Mouse (Mus musculus) neural tube, embryonic 14.5 days (tissue): Measurements from ENCODE around the gene Smg6. TPM values are rescaled to one million over a fixed set of nuclear protein-coding genes. Genes with fewer than 3 reads are reported as not detected.

ENCODE experiments used
- ATAC-seq: fragments of 200-750 bp; cut with Nextera tagmentation; 2 replicates; pipeline ENCODE4 v1.8.0; 2017; ENCODE audit warnings: low read depth, mild to moderate bottlenecking, moderate TSS enrichment, moderate library complexity
- H3K27ac ChIP-seq: fragments of 300-500 bp; sonication (generic); 2 replicates; pipeline ENCODE4 v1.5.1; 2014; ENCODE audit warnings: low read depth, mild to moderate bottlenecking, control low read depth, low read length, moderate library complexity, mixed read lengths
- H3K27me3 ChIP-seq: fragments of 300-500 bp; sonication (generic); 2 replicates; pipeline ENCODE4 v1.6.1; 2014; ENCODE audit warnings: low read length; ENCODE audit not compliant: control insufficient read depth, insufficient read depth
- H3K36me3 ChIP-seq: fragments of 300-500 bp; sonication (generic); 2 replicates; pipeline ENCODE4 v1.6.1; 2014; ENCODE audit warnings: low read length, mixed read lengths; ENCODE audit not compliant: control insufficient read depth, insufficient read depth
- H3K4me1 ChIP-seq: fragments of 300-500 bp; sonication (generic); 2 replicates; pipeline ENCODE4 v1.6.1; 2014; ENCODE audit warnings: low read length; ENCODE audit not compliant: control insufficient read depth, insufficient read depth
- H3K4me2 ChIP-seq: fragments of 300-500 bp; sonication (generic); 2 replicates; pipeline ENCODE4 v1.6.1; 2014; ENCODE audit warnings: mild to moderate bottlenecking, low read depth, low read length, control low read depth
- H3K4me3 ChIP-seq: fragments of 300-500 bp; sonication (generic); 2 replicates; pipeline ENCODE4 v1.5.1; 2014; ENCODE audit warnings: low read depth, low read length, control low read depth, mixed read lengths
- H3K9ac ChIP-seq: fragments of 300-500 bp; sonication (generic); replicated peaks from 2 replicates; pipeline ENCODE4 v1.6.1; 2014; ENCODE audit warnings: low read depth, mild to moderate bottlenecking, control low read depth, low read length, mixed read lengths
- H3K9me3 ChIP-seq: fragments of 300-500 bp; sonication (generic); 2 replicates; pipeline ENCODE4 v1.6.1; 2016; ENCODE audit warnings: low read length; ENCODE audit not compliant: control insufficient read depth
- WGBS: fragments of 180-500 bp; shearing (Covaris S2); extraction: QIAGEN DNeasy Blood & Tissue Kit; methylation state at CpG from one replicate; pipeline ENCODE4 v1.1.7; 2014; 5-methylcytosine and 5-hydroxymethylcytosine counted together
- polyA plus RNA-seq: library from polyadenylated mRNA; unstranded; fragments of >200 nt; fragmentation: Nextera tagmentation; extraction: Ambion mirVana; gene quantifications from 2 replicates; pipeline ENCODE4 v1.2.1, GENCODE M21; 2014

The Smg6 gene
- polyA plus RNA-seq, 1 experiment from 2014 or later: 13.7 TPM

DNA sequence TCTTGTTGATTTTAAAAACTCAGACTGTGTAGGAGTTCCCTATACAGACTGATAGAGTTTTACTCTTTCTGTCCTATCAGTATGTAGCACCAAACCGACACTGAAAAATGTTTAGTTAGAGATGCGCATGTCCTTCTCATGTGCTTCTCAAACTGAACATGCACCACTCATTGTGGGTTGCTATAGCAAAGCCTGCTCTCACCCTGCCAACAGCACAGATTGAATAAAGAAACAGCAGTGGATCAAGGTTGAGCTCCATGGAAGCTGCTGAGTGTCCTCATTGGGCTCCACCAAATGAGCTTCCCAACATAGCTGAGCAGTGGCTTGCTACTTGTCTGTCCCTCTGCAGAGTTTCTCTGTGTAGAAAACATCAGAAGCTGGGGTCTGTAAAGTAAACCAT lies 192.5 kb downstream of the Smg6 start:
- Histone ChIP-seq H3K27me3 (no peaks in the 10 kb centered on the region), H3K9me3 (no peaks in the 10 kb centered on the region), H3K4me1 (no peaks in the 10 kb centered on the region), H3K9ac (no peak overlapping the region), H3K27ac (no peak overlapping the region), H3K4me3 (no peak overlapping the region), H3K4me2 (no peak overlapping the region), H3K36me3 (no peaks in the 10 kb centered on the region)
- no peak for ATAC-seq
- WGBS: 94% methylated on average over 2 of the region's 2 CpGs

GRCm38 (mm10) chr11:75119298-75119697 lies 193.7 kb downstream of the Smg6 start:
- WGBS: 98% methylated on average over 2 of the region's 2 CpGs
- Histone ChIP-seq H3K9me3 (no peaks in the 10 kb centered on the region), H3K27ac (no peak overlapping the region), H3K4me2 (no peak overlapping the region), H3K4me3 (no peak overlapping the region), H3K36me3 (no peaks in the 10 kb centered on the region), H3K27me3 (no peaks in the 10 kb centered on the region), H3K9ac (no peak overlapping the region), H3K4me1 (no peaks in the 10 kb centered on the region)
- ATAC-seq: no peak

GRCm38 (mm10) chr11:75119841-75120240 lies 194.2 kb downstream of the Smg6 start:
- no peak overlapping the region for H3K9ac ChIP-seq
- no peak for ATAC-seq

GRCm38 (mm10) chr11:75121348-75121747 lies 195.7 kb downstream of the Smg6 start:
- Histone ChIP-seq H3K27me3 (no peaks in the 10 kb centered on the region), H3K36me3 (no peaks in the 10 kb centered on the region), H3K4me2 (no peak overlapping the region), H3K4me3 (no peak overlapping the region), H3K9ac (no peak overlapping the region), H3K4me1 (no peaks in the 10 kb centered on the region), H3K9me3 (no peaks in the 10 kb centered on the region), H3K27ac (no peak overlapping the region)
- no peak for ATAC-seq
- WGBS: 92% methylated on average over 1 of the region's 1 CpGs

More at GRCm38 (mm10) chr11:75119841-75120240, 194.2 kb downstream of the Smg6 start:
- Histone ChIP-seq H3K4me3 (no peak overlapping the region), H3K4me1 (no peaks in the 10 kb centered on the region), H3K9me3 (no peaks in the 10 kb centered on the region), H3K27me3 (no peaks in the 10 kb centered on the region), H3K4me2 (no peak overlapping the region), H3K36me3 (no peaks in the 10 kb centered on the region), H3K27ac (no peak overlapping the region)
- WGBS: 79% methylated on average over 3 of the region's 3 CpGs

DNA sequence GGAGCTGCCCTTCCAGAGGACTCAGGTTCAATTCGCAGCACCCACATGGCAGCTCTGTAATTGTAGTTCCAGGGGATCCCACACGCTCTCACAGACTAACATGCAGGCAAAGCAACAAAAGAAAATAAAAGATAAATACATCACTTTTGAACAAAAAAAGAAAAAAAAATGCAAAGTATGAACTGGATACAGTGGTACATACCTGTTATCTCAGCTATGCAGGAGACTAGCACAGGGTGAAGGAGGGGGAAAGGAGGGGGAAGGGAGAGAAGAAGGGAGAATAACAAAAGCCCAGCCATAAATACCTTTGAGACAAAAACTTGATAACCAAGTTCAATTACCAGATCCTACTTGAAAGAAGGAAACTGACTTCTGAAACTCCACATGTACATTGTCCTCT lies 198.8 kb downstream of the Smg6 start:
- Histone ChIP-seq H3K4me3 (no peak overlapping the region), H3K9me3 (no peaks in the 10 kb centered on the region), H3K27me3 (no peaks in the 10 kb centered on the region), H3K27ac (no peak overlapping the region), H3K4me1 (no peaks in the 10 kb centered on the region), H3K36me3 (no peaks in the 10 kb centered on the region), H3K9ac (no peak overlapping the region), H3K4me2 (no peak overlapping the region)
- ATAC-seq: no peak
- WGBS: 92% methylated on average over 2 of the region's 2 CpGs

GRCm38 (mm10) chr11:75126384-75126783 lies 200.8 kb downstream of the Smg6 start:
- no peaks in the 10 kb centered on the region for H3K36me3 ChIP-seq
- no peak overlapping the region for H3K9ac ChIP-seq
- no peak for ATAC-seq
- 91% methylated on average over 3 of the region's 3 CpGs for WGBS
- H3K4me1 ChIP-seq: no peaks in the 10 kb centered on the region
- no peak overlapping the region for H3K4me2 ChIP-seq
- H3K9me3 ChIP-seq: no peaks in the 10 kb centered on the region
- H3K4me3 ChIP-seq: no peak overlapping the region
- H3K27me3 ChIP-seq: no peaks in the 10 kb centered on the region
- no peak overlapping the region for H3K27ac ChIP-seq

DNA sequence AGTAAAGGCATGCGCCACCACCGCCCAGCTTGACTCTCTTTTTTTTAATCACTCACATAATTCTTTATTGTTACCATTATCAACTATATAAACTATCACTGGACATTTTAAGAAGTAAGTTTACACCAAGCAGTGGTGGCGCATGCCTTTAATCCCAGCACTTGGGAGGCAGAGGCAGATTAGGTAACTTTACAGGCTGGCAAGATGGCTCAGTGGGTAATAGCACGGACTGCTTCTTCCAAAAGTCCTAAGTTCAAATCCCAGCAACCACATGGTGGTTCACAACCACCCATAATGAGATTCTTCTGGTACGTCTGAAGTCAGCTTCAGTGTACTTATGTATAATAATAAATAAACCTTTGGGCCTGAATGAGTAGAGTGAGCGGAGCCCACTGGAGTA lies 203.9 kb downstream of the Smg6 start:
- H3K4me3 ChIP-seq: no peak overlapping the region

GRCm38 (mm10) chr11:75131300-75131699 lies 205.7 kb downstream of the Smg6 start:
- no peaks in the 10 kb centered on the region for H3K9me3 ChIP-seq
- H3K9ac ChIP-seq: no peak overlapping the region
- WGBS: 88% methylated on average over 4 of the region's 4 CpGs
- H3K36me3 ChIP-seq: no peaks in the 10 kb centered on the region
- H3K4me1 ChIP-seq: peaks cover 21% of the 10 kb centered on the region
- H3K27ac ChIP-seq: no peak overlapping the region
- ATAC-seq: no peak
- no peak overlapping the region for H3K4me3 ChIP-seq
- H3K27me3 ChIP-seq: no peaks in the 10 kb centered on the region
- H3K4me2 ChIP-seq: no peak overlapping the region

More for the DNA sequence above, 203.9 kb downstream of the Smg6 start:
- 95% methylated on average over 6 of the region's 6 CpGs for WGBS
- no peaks in the 10 kb centered on the region for H3K27me3 ChIP-seq
- no peak overlapping the region for H3K27ac ChIP-seq
- no peak overlapping the region for H3K4me2 ChIP-seq
- no peak for ATAC-seq
- peaks cover 19% of the 10 kb centered on the region for H3K4me1 ChIP-seq
- H3K9ac ChIP-seq: no peak overlapping the region
- H3K9me3 ChIP-seq: no peaks in the 10 kb centered on the region
- H3K36me3 ChIP-seq: no peaks in the 10 kb centered on the region

DNA sequence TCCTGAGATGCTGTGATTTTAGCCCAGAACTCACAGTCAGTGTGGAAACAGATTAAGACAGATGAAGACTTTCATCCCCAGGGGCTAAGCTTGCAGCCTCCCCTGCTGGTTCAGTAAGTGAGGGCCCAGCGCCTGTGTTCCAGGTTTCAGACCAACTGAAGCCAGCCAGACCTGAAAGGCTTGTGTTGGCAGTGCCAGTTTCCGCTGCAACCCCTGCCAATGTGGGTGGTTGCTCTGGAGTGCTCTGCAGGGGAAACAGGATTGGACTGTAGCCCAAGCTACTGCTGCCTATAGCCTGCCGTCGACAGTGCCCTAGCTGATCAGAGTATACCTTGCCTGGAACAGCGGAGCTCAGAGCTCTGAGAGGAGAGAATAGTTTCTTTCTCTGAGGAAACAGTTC lies 206.7 kb downstream of the Smg6 start:
- Histone ChIP-seq H3K9ac (no peak overlapping the region), H3K4me1 (peaks cover 21% of the 10 kb centered on the region), H3K27ac (peak overlapping the region; percentile 30; the same call in 1 of the 2 replicates), H3K36me3 (no peaks in the 10 kb centered on the region), H3K27me3 (no peaks in the 10 kb centered on the region), H3K9me3 (no peaks in the 10 kb centered on the region), H3K4me3 (no peak overlapping the region), H3K4me2 (no peak overlapping the region)
- no peak for ATAC-seq
- WGBS: 66% methylated on average over 5 of the region's 5 CpGs

- H3K27me3 ChIP-seq: no peaks in the 10 kb centered on the region
- no peaks in the 10 kb centered on the region for H3K9me3 ChIP-seq
- peaks cover 21% of the 10 kb centered on the region for H3K4me1 ChIP-seq
- H3K9ac ChIP-seq: no peak overlapping the region
- H3K4me2 ChIP-seq: no peak overlapping the region
- WGBS: 90% methylated on average over 5 of the region's 5 CpGs
- H3K4me3 ChIP-seq: no peak overlapping the region
- ATAC-seq: no peak
- H3K36me3 ChIP-seq: no peaks in the 10 kb centered on the region
- H3K27ac ChIP-seq: peak overlapping the region; percentile 62
These were observed 207.8 kb downstream of the Smg6 start for GRCm38 (mm10) chr11:75133391-75133790.
